Mouse (Mus musculus) liver, adult (tissue): ENCODE data around the gene Exoc3l2.

Experiments used
- GATA4 ChIP-seq: IDR thresholded peaks from 2 replicates; pipeline ENCODE4 v1.6.1; 2014; ENCODE audit warnings: mild to moderate bottlenecking, low read length; ENCODE audit not compliant: insufficient replicate concordance

Gene Exoc3l2

DNA sequence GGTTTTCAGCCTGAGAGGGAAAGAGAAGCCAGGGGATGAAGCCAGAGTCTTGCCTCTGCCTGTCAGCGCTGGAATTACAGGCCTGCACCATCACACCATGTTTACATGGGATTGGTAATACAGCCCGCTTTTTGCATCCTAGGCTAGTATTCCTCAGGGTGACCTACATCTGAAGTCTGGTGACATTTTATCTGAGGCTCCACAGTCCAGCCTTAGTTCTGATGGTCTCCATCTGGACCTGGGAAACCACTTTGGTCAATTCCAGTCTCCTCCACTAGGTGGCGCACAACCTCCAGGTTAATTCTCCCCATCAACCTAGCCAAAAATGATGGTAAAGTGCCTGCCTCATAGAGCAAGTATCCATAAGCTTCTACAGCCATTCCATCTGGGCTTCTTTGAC lies 19.8 kb upstream of the Exoc3l2 start:
- no peak for TF ChIP-seq GATA4

DNA sequence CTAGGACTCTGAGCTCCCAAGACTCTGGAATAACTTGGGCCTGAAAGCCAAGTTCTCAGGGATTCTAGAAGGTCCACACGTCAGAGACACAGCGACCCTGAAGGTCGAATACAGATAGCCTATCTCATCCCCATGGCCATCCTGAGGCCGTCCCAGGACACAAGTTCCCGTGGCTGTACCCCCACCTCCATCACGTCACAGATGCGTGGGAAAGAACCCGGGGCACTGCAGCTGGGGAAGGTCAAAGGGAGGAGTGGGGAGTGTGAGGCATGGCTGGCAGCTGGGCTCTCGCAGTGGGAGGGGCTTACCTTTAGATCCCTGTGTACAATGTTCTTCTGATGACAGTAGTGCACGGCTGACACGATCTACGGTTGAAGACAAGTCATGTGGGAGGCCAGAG lies 18.3 kb upstream of the Exoc3l2 start:
- TF ChIP-seq GATA4, result no peak

DNA sequence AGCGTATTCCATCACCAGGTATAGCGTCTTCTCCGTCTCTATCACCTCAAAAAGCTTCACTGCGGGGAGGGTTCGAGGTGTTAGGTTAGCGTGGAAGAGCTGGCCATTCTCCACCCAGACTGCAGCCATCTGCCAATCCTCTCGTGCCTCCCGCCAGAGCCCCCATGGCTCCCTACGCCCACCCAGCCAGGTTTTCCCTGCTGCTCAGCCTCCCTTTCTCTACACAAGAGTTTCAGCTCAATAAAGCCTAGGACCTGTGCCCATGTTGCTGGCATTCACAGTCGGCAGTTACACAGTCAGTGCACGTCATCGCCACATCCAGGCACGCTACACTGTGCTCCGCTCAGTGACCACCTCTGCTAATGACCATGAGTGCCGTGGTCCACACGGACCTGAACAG lies 15.4 kb upstream of the Exoc3l2 start:
- no peak for TF ChIP-seq GATA4

DNA sequence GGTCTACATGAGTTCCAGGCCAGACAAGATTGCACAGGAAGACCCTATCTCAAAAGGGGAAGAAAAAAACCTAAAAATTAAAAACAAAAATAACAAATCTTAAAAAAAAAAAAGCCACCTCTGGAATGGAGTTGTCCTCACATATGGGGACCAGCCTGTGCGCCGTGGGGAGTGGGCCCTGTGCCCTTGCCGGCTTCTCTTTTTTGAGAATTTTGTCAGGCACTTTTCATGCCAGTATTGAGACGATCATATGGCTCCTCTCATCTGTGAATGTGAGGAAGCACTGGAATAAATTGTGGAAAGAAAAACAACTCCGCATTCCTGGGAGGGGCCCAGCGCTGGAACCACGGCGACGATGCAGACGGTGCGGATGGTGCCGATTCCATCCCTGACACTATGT lies 14.0 kb upstream of the Exoc3l2 start:
- no peak for TF ChIP-seq GATA4

DNA sequence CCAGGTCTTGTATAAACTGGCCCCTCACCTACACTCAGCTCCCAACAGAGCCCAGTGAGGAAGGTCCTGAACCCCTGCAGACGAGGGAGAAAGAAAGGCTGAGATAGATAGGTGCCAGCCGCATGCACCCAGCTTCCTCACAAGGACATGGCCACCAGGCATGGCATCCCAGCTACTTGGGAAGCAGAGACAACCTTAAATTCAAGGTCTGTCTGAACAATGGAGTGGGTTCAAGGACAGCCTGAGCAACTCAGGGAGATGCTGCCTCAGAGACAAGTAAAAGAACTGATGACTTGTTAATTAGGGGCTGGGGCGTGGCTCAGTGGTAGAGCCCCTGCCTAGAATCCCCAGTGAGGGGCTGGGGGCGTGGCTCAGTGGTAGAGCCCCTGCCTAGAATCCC lies 7.9 kb upstream of the Exoc3l2 start:
- TF ChIP-seq GATA4, result no peak

DNA sequence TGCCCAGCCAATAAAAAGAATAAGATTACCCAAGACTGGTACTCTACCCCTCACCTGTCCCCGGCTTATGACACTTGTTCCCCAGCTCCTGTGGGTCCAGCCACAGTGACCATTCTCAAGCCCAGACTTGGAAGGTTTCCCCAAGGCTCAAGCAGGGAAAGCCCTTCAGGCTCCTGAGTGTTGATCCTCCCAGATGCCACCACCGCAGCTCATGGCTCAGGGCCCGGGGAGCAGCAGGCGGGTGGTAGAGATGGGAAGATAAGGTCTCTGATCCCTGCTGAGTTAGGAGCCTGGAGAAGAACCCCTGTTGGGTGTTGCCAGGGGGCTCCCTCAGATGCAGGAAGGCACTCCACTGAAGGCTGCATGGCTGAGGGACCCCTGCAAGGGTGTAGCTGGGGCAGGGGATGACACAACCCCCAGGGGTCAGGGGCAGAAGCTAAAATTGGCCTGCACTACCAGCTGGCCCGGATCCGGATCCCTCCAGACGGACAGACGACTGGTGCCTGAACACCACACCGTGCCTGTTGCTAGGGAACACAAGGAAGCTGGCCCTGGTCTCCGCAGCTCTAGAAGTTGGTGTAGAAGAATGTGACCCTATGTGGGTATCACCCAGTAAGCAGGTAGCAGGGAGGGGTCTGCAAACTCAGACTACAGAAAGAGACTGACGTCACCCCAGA lies 7.2 kb upstream of the Exoc3l2 start:
- TF ChIP-seq GATA4, result no peak

DNA sequence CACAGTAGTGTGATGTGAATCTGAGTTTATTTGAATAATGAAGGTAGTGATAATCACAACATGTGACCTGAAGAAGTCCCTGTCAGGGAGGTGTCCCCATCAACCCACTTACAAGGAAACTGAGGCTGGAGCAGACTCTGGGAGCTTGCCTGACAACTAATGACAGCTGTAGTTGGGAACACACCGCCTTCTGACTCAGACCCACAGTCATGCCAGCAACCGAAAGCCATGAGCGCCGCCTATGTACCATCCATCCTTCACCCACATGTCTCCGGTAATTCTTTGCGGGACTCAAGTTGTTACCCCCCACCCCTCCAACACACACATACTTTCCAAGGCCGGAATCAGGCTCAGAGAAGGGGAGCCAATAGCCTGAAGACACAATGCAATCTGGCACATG lies 6.5 kb upstream of the Exoc3l2 start:
- TF ChIP-seq GATA4, result no peak

DNA sequence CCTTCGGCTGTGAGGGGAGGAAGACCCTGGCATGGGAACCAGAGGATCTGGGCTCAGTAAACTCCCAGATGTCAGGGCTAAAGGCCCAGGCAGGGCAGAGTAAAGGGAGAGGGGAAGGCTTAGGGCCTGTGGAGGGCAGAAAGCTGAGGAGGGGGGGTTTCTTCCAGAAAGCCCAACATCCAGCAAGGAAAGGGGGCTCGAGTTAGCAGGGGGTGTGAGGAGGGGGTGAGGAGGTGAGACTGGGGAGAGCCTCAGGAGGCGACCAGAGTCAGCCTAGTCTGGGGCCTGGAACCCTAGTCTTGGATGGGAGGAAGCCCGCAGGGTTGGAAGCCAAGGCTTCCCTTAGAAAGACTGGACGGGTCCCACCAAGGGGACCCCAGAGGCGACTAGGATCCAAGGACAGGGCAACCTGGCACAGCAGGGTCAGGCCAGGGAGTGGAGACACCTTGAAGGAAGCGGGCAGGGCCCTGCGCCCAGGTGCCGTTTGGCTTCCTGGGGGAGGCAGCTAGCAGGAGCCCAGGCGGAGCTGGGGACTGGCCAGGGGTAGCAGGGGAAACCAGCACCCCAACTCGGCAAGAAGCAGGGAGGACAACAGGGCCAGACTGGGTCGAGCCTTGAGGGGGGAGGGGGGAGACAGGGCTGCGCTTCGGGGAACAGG lies 5.6 kb upstream of the Exoc3l2 start:
- no peak for TF ChIP-seq GATA4

DNA sequence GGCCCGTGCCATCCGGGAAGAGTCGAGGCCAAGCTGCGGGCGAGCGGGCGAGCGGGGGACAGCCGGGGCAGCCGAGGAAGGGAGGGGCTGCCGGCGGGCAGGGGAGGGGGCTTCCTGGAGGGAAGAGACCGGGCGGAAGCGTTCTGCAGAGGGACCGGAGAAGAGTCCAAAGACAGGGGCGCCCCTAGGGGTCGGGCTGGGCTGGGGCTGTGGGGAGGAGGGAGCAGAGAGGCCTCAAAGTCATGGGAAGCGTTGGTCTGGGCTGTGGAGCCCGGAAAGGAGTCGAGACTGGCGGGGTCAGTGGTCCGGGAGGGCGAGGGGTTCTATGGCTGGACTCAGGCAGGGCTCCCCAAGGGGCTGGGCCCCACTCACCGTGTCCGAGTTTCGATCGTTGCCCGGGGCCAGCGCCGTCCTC lies 5.1 kb upstream of the Exoc3l2 start:
- TF ChIP-seq GATA4, result no peak

DNA sequence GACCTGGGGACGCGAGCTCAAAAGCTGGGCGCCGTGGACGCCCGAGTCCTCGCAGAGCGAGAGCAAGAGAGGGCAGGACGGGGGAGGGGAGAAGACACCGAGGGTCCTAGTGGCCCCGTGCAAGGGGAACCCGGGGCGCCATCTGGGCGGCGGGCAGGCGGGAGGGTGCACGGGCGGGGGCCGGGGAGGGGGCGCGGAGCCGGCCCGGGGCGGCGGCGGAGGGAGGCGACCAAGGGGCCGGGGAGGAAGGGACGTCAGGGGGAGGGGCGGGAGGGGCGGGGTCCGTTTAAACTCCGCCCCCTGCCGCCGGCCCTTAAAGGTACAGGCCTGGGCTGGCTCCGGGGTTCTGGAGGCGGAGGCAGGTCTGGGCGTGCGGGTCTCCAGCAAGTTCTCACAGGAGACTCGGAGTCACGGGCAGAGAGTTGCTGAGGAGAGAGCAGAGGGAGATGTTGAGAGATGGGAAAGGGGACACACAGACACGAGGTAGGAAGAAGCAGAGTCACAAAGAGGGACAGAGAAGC lies 4.5 kb upstream of the Exoc3l2 start, which contains the start of gene Mark4:
Mark4 (minus strand) TSS at position 231 of the 521 bp plus-strand sequence.
- no peak for TF ChIP-seq GATA4

DNA sequence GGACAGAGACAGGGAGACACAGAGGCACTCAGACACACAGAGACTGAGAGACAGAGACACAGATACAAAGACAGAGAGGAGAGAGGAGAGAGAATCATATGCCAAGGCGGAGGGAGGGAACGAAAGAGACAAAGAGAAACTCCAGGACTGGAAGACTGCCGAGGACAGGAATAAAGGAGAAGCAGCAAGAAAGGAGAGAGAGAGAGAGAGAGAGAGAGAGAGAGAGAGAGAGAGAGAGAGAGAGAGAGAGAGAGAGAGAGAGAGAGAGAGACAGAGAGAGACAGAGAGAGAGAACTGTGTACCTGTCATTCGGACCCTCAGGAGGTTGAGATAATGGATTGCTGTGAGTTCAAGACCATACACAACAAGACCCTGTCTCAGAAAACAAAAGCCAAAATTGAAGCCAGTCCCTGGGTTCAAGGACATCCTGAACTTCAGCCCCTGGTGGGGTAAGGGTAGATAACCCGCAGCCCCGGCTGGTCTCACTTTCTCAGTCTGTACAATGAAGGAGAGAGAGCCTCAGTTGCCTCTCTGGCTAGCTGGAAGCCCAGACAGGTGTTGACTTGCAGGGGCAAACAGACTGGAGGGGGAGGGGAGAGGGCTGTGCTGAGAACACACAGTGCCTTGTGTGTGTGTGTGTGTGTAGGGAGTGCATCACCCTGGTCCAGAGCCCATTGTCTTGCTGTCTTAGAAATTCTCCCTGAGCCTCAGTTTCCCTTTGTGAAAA lies 3.8 kb upstream of the Exoc3l2 start:
- TF ChIP-seq GATA4, result no peak

DNA sequence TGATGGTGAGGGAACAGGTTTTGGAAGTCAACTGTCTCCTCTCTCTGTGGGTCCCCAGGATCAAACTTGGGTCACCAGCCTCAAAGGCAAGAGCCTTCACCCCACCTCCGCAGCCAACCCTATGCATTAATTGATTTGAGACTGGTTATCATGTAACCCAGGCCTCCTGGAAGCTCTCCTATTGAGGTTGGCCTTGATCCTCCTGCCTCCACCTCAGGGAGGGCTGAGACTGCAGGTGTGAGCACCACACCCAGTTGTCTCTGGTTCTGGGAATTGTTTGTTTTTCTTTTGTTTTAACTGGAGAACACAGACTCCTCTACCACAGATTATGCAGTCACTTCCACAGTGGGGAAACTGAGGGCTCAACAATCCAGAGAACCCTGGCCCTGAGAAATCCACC lies 2.6 kb upstream of the Exoc3l2 start:
- no peak for TF ChIP-seq GATA4

DNA sequence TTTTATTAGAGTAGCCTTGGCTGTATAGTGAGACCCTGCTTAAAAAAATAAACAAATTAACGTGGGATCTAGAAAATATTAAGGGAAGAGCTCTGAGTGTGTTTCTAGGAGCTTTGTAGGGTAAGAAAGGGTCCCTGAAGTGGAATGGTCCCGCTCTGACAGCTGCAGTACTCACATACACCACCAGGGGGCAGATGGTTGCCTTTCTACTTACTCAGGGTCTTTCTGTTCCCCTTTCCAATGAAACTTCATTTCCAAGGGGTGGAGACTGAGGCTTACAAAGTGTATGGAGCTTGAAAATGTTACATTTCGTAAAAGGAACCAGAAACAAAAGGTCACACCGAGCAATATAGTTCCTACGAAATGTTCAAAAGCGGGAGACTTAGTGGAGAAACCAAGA lies 1.6 kb upstream of the Exoc3l2 start:
- TF ChIP-seq GATA4, result no peak

DNA sequence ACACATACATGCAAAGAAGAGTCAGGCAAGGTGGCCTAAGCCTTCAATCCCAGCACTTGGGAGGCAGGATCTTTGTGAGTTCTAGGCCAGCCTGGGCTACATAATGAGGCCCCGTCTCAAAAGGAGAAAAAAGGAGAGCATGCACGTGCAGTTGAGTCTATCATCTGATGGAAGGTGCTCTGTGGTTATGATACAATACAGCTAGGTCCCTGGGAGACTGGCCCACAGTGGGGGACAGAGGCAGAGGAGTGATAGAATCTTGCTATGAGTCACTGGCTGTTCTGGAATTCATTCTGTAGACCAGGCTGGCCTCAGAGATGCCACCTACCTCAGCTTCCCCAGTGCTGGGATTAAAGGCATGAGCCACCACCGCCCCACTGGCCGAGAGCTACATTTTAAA lies 688 bp upstream of the Exoc3l2 start:
- no peak for TF ChIP-seq GATA4

DNA sequence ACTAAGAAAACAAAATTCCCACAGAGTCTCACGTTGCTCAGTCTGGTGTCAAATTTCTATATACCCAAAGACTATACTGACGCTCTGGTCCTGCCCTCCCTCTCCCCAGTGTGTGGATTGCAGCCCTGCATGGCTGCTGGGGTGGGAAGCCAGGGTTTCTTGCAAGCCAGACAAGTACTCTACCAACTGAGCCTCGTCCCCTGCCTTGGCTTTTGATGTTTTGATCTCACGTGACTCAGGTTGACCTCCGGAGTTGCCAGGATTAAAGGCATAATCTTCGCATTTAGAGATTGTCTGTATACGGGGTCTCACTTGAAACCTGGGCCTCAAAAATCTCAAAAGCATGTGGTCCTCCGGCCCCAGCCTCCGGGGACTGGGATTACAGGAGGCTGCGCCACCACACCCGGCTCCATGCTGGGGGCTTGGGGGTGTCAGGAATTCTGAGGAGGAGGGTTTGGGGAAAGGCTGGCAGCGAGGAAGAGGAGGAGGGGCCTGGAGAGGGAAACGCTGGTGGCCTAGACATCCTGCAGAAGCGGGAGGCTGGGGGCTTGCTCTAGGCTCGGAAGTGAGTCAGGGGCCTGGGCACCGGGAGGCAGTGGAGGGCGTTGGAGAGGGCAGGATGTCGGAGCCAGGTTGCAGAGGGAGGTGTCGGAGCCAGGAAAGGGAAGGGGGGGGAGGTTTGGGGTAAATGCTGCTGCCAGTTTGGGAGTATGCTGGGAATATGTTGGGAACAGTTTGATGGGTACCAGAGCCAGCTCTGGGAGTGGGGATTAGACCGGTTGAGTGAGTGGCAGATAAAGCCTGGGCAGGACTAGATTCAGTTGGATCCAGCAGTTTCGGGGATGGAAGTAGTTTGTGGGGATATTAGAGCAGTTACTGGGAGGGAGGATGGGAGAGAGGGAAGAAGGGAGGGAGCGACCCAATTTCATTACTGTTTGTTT lies 1.5 kb downstream of the Exoc3l2 start:
- TF ChIP-seq GATA4, result no peak
